Mouse (Mus musculus): ENCODE results near the gene Cd68.
"Not testable (repeated sequence)": the region's sequence is repeated elsewhere in the genome, so short reads cannot be mapped to it uniquely, and the experiment has no call there.

The Cd68 gene

DNA sequence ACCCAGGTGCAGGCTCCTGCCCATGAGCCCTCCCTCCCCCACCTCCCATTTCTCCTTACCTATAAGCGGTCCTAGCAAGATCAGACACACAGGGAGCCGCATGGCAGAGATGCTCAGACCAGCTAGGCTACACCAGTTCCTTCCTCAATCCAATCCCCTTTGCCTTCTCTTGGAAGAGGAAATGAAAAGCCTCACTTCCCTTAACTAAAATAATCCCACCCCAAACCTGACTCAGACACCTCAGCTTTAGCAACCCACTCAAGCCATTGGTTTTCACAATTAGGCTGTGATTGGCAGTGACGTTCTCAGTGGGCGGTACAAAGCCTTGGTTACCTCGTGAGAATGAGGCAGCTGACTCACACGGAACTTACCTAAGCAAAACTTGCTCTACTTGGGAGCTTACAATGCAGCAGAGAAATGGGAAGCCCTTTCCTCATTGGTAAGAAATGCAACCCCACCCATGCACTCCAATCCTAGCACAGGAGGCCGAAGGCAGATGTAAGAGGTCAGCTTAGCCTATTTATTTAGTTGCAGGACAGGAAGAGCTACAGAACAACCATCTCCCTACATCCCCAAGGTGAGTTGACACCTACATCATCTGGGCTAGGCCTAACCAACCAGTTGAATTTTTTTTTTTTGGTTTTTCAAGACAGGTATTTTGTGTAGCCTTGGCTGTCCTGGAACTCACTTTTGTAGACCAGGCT lies at the start of gene Cd68:
TSS of gene Cd68 (minus strand) at position 193 of the 704 bp plus-strand sequence.
- peak in 1 of 2 experiments; percentile 32 for DNase-seq (ENCODE audit: low read depth in 2 of 2, low spot score in 2 of 2)

DNA sequence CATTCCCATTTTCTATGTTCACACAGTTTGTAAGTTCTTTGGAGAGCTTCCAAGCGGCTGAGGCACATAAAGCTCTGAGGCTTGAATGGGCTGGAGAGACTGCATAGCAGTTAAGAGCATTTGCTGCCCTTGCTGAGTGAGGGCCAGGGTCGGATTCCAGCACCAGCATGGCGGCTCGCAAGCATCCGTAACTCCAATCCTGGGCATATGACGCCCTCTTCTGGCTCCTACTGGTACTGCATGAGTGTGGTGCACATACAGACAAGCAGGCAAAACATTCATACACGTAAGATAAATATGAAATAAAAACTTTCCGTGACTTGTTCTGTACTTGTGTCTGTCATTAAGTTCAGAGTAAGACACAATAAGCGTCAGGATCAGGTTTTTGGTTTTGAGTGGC lies 49.5 kb upstream of the Cd68 start:
- DNase-seq (ENCODE audit: low read depth in 2 of 2, low spot score in 2 of 2): peak; percentile 11 to 24

DNA sequence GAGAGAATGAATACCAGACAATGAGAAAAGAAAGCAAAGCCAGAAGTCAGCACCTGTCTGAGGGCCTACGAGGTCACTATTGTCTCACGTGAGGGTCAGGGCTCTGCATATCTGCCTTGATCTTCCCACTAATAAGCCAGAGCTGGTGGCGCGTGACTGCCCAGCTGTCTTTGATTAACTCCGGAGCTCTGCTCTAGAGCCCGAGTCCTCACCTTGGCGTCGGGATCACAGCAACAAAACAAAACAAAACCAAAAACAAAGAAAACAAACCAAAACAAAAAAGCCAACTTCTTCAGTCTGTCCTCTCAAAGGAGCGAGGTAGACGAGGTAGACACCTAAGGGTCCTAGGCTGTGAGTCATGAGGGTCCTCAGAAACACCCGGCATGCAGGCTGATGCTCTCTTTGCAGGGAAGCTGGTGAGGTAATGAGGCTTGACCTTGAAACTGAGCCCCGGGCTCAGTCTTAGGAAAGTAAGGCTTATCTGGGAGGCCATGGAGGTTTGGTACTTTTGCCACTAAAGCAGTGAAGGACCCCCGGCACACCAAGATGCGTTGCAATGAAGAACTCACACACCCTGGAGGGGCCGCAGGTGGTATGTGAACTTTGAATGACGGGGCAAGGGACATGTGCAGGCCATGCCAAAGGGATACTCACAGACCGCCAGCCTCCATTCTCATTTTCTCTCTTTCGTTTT lies 48.8 kb upstream of the Cd68 start:
- no peak for DNase-seq (ENCODE audit: low read depth in 2 of 2, low spot score in 2 of 2)

DNA sequence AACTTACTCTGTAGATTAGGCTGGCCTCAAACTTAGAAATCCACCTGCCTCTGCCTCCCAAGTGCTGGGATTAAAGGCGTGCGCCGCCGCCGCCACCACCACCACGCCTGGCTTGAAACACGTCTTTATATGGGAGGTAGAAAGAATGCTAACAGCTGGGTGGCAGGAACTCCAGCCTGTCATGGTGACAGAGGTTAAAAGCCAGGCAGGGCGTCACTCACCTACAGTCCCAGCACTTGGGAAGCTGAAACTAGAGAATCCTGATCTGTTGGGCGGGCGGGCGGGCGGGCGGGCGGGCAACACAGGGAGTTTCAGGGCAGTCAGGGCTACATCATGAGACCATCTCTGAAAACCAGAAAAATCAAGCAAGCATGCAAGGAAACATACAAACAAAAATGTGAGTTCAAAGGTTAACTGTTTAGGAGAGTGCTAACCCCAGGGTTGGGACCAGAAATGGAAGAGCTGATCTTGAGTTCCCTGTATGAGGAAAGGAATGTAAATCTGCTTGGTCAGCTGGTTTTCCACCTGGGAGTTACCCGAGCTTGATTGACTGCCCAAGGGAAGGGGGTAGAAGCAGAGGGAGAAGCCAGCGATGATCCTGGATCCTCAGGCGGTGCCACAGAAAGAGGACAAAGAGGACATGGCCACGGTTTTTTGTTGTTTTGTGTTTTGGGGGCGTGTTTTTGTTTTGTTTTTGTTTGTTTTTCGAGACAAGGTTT lies 47.2 kb upstream of the Cd68 start:
- DNase-seq (ENCODE audit: low read depth in 2 of 2, low spot score in 2 of 2): no peak

DNA sequence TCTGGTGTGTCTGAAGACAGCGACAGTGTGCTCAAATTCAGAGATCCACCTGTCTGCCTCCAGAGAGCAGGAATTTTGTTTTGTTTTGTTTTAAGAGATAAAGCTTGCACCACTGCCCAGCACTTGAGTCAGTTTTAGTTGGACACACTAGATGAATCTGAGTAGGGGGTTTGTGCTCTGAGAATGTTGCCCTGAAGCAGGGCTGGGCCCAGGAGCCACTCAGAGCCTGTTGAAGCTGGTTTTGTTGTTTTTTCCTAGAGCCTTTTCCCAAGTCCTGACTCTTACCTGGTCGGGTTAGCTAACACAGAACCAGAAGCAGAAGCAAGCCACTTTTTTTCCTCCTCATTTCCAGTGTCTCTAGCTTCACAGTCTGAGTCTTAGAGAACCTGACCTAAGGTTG lies 45.1 kb upstream of the Cd68 start:
- DNase-seq (ENCODE audit: low read depth in 2 of 2, low spot score in 2 of 2): no peak

DNA sequence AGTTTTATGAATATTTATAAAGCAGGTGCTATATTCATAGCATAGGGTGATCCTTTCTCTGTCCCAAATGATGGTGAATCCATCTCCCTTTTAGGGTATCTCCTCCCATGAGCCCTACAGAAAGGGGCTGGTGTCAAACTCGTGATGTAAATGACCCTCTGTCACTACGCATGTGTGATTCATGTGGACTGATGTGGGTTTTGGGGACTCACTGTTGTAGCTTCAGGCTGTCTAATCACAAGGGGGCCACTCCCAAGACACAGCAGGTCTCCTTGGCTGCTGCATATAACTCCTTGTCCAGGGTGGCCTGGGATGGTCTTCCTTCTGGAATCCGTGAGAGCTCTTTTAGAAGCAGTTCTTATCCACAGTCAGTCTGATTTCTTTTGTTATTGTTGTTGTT lies 44.5 kb upstream of the Cd68 start:
- DNase-seq (ENCODE audit: low read depth in 2 of 2, low spot score in 2 of 2): no peak

DNA sequence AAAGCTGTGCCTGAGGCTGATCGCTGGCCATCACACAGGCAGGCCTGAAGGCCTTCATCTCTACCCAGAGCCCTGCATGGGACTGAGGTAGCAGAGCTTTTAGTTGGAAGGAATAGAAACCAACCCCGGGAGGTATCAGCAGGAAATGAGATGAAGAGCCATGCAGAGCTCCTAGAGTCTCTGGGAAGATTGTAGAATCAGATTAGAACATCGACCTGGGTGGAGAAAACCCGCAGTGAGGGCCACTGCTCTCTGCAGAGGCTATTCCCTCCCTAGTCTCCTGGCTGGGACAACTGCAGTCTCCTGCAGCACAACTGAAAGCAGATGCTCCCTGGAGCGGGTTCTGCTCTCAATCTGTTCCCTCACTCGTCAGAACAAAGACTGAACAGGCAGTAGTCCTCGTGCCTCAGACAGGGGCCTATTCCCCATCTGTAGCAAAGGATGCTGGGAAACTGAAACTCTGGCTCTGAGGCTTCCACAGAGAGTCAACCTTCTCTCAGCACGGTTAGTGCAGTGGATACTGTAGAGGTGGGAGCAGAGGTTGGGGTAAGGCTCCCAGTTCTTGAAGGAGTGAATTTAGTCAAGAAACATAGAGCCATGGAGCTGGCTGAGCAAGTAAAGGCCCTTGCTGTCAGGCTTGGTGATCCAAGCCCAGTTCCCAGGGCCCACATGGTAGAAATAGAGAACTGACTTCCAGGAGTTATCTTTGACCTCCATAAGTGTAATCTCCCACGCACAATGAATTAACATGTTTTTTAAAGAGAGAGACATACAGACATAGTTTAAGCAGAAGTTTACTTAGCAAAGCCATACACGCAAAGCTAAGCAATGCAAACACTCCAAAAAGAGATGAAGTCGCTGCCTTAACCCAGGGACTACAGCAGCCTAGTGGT lies 43.8 kb upstream of the Cd68 start:
- DNase-seq (ENCODE audit: low read depth in 2 of 2, low spot score in 2 of 2): no peak

DNA sequence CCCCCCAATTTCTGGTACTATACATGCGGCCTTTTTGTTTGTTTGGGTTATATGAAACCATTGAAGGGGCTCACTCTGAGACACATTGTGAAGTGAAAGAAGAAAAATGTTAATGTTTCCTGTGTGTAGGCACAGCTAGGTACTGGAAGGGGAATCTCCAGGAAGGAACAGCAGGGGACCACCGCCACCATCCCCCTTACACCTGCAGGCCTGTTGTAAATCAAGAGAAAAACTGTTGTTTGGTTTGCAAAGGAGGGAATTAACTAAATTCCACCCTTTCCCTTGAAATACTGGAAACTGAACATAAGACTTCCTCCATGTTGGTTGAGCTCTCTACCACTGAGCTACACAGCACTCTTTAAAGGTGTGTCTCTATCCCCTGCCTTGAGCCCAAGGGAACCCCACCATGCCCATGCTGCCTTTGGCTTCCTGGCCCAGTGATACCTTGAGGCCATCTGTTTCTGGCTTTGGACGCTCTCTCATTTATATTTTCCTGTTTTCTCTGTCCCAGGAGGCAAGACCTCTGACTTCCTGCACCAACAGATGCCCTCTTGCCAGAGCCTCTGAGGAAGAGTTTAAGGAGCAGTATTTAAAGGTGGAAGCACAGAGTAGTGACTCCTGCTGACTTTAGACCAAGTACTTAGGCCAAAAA lies 42.8 kb upstream of the Cd68 start:
- DNase-seq (ENCODE audit: low read depth in 2 of 2, low spot score in 2 of 2): no peak

DNA sequence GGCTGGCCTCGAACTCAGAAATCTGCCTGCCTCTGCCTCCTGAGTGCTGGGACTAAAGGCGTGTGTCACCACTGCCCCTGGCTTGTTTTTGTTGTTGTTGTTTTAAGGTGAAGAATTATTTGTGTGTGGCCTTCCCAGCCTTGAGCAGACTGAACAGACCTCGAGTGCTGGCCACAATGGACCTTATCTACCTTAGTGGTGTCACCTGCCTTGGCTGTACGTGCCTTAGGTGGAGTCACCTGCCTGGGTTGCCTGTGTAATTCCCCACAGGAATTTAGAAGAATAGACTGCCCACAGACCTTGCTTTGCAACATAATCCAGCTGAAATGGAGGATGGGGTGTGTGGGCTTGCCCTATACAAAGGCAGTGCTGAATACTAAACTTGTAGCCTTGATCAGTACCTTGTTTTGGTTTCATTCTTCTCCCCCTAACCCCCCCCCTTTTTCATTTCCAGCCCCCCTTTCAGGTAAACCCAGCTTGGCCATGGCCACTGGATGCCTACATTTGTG lies 42.0 kb upstream of the Cd68 start:
- no peak for DNase-seq (ENCODE audit: low read depth in 2 of 2, low spot score in 2 of 2)

DNA sequence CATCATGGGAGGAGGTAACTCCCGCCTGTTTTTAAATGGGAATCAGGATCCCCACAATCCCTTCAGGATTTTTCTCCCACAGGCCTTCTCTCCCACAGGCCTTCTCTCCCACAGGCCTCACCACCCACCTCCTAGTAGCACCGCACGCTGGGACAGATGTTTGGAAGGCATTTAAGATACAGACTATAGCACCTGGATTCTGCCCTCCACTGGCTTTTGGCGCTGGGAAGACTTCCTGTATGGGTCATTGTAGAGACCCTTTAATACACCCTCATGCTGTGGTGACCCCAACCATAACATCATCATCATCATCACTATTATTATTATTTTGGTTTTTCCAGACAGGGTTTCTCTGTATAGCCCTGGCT lies 41.5 kb upstream of the Cd68 start:
- DNase-seq (ENCODE audit: low read depth in 2 of 2, low spot score in 2 of 2): no peak

DNA sequence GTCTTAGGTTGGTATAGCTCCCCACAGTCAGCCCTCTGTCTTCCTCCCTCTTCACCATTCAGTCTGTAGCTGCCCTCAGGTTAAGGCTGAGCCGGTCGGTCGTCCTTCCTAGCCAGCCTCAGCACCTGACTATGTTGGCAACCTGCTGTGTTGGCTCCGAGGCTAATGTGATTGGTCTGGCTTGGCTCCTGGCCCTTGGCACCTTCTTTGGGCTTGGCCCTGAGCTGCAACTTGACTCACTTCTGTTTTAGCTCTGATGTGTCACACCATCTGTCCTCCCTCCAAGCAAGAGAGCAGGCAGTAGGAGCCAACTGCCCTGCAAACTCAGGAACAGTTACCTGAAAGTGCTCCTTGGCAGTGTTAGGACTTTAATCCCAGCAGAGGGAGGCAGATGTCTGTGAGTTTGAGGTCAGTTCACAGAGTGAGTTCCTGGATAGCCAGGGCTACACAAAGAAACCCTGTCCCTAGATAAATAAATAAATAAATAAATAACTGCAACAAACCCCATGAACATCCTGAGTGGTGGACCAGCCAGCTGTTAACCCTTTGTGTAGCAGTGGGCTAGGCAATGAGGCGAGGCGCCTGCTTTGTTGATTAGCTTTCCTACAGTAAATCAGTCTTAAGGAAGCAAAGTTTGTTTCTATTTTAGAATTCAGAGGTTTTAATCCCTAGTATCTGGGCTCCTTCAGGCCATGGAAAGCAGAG lies 41.0 kb upstream of the Cd68 start:
- no peak for DNase-seq (ENCODE audit: low read depth in 2 of 2, low spot score in 2 of 2)

DNA sequence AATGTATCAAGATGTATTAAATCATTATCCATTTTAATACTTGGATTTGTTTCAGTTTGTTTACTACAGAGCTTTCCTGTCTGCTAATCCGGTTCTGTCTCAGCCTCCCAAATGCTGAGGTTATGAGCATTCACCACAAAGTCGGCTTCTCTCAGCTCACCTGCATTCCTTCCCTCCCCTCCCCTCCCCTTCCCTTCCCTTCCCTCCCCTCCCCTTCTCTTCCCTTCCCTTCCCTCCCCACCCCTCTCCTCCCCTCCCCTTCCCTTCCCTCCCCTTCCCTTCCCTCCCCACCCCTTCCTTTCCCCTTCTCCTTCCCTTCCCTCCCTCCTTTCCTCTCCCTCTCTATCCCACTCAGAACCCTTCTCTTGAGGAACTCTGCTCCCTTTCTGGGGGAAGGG lies 38.7 kb upstream of the Cd68 start:
- no peak for DNase-seq (ENCODE audit: low read depth in 2 of 2, low spot score in 2 of 2)

DNA sequence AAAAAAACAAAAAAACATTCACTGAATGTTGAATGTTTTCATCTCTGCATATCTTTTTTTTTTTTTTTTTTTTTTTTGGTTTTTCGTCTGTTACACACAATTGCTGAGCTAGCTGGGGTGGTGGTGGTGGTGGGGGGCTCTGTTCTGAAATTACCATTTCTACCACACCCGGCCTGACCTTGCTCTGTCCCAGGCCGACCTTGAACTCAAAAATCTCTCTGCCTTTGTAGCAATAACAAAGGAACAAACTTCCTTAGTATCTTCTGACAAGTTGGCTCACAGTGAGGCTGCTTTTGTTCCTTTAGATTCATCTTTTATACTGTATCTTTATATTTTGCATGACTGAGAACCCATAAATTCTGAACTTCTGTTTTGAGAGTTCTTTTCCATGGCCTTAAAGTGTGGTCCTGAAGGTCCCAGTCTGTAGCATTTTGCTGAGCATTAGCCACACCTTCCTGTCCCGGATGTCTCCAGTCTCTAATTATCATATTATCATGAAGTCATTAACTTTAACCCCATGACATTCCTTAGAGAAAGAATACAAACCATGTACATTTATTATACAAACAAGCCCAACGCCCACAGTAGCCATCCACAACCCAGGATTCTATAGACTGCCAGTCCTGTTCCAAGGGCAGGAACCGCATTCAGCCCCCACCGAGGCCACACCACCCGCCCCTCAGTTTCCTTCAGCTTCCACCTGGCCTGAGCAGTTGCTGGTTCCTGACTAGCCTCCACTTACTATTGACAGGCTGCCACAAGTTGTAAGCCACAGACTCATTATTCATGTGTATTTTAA lies 38.1 kb upstream of the Cd68 start:
- DNase-seq (ENCODE audit: low read depth in 2 of 2, low spot score in 2 of 2): no peak

DNA sequence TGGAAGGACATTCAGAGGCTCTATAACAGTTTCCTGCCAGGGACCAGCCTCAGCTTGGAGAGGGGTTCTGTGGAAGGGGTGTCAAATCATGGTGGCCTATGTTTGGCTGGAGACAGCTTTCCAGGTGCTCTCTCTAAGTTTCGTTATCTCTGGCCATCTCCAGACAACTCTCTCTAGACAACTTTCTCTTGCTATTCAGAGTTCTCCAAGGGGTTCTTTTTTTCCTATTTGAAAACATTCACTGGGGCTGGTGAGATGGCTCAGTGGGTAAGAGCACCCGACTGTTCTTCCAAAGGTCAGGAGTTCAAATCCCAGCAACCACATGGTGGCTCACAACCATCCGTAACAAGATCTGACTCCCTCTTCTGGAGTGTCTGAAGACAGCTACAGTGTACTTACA lies 37.4 kb upstream of the Cd68 start:
- not testable (repeated sequence) for DNase-seq (ENCODE audit: low read depth in 2 of 2, low spot score in 2 of 2)

DNA sequence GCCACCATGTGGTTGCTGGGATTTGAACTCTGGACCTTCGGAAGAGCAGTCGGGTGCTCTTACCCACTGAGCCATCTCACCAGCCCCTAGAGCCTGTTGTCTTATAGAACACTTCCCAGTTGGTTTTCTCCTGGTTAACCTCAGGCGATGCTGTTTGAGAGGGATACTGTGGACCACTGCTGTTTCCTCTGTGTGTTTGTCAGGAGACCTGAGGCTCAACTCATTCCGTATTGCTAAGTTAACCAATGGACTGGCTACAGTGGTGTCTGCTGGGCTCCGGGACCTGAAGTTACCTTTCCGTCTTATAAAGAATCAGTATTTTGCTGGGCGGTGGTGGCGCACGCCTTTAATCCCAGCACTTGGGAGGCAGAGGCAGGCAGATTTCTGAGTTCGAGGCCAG lies 36.9 kb upstream of the Cd68 start:
- DNase-seq (ENCODE audit: low read depth in 2 of 2, low spot score in 2 of 2): not testable (repeated sequence)

DNA sequence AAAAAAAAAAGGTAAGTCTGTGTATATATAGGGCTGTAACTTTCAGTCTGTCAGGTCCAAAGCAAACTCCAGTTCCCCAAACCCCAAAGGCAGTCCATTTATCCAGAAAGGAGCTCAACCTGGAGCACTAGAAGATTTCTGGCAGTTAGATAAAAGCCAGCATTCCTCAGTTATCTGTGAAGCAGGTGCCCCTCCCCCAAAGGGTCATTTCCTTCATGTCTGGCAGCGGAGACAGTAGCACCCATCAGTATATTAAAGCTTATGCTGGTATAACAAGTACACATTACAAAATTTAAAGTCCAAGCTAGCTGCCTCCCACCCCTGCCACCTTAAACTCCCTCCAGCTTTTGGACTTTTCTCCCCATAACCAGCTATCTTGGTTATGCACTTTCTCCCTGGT lies 33.6 kb upstream of the Cd68 start:
- no peak for DNase-seq (ENCODE audit: low read depth in 2 of 2, low spot score in 2 of 2)

DNA sequence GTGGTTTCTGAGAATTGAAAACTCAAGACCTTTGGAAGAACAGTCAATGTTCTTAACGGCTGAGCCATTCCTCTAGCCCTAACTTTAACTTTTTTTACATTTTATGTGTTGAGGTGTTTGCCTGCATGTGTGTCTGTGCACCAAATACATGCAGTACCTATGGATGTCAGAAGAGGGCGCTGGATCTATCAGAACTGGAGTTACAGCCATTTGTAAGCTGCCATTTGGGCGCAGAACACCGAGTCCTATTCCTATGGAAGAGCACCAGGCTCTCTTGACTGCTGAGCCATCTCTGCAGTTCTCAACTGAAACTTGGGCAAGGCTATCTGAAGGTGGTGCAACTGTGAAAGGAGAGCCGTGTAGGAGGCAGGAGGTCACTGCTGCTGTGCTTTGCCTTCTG lies 32.6 kb upstream of the Cd68 start:
- no peak for DNase-seq (ENCODE audit: low read depth in 2 of 2, low spot score in 2 of 2)

DNA sequence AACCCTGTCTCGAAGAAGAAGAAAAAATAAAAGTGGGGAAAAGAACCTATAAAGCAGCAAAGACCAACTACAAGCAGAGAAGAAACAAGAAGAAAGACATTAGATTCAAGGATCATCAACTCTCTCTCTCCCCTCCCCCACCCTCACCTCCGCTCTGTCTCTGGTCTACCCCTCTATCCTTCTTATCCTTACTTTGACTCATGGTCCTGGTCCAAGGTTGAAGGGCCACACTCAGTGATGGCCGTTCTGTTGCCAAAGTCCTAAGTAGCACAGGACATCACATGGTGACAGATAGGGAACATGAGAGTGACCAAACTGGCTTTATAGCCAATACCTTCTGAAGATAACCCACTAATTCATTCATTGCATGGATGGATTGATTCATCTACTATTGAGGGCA lies 31.4 kb upstream of the Cd68 start:
- DNase-seq (ENCODE audit: low read depth in 2 of 2, low spot score in 2 of 2): no peak
